Mouse (Mus musculus) cerebellum, postnatal 14 days (tissue): ENCODE measurements around the gene Wfdc16.

Source experiments
- DNase-seq, 2 experiments: peaks; one replicate each; pipeline ENCODE4 v3.0.0; 2021; ENCODE audit warnings: mixed read lengths in 2 of 2

The Wfdc16 gene

GRCm38 (mm10) chr2:164638696-164639095, at the start of gene Wfdc16:
Gene Wfdc16, minus strand, starts transcription at chr2:164638796.
- no peak for DNase-seq

DNA sequence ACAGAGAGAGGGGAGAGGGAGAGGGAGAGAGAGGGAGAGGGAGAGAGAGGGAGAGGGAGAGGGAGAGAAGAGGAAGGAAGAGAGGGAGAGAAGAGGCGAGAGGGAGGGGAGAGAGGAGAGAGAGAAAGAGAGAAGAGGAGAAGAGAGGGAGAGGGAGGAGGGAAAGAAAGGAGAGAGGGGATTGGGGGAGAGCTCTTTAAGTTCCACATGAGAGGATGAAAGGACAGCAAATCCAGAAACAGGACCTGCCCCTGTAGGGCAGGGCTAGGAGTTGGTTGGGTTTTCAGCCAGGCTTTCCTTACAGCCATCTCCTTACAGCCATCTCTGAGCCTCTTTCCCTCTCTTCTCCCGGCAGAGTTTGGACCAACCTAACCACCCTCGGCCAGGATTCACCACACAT, 46.2 kb upstream of the Wfdc16 start, which contains the start of gene Wfdc13:
Gene Wfdc13 (plus strand): TSS at position 301 of the 400 bp plus-strand sequence.
- DNase-seq: no peak

GRCm38 (mm10) chr2:164679906-164680305, 41.3 kb upstream of the Wfdc16 start:
- DNase-seq: no peak

- DNase-seq: peak; percentile 74 to 87
Measured at GRCm38 (mm10) chr2:164678848-164679625, 40.4 kb upstream of the Wfdc16 start.

DNA sequence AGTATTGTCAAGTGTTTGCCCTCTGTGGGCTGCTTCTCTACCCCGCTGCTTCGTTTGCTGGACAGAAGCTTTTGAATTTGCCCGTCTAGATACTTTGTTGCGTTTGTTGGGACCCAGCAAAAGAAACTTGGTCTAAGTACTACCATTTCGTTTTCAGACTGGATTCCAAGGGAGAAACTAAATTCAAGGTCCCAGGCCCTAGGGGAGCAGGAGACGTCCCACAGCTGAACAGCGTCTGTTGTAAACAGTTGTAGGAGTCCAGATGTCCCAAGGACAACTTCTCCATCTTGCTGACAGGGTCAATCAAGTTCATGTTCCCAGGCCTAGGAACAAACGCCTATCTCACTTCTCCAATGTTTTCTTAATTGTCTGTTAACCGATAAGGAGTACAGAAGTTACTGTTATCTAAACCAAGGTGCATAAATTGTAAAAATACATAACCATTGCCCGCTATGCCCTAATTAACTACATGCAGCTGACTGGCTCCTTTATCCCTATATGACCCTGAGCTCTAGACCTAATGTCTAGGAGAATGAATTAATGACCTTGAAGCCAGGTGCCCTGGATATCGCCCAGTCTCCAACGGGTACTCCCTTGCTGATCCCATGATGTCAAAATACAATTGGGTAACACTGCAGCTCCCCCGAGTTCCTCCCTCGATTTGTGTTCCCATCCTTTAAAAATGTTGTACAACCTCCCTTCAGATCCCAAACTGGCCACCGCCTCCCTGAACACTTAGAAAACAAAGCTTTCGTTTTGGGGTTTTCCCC, 38.5 kb upstream of the Wfdc16 start:
- DNase-seq: no peak

DNA sequence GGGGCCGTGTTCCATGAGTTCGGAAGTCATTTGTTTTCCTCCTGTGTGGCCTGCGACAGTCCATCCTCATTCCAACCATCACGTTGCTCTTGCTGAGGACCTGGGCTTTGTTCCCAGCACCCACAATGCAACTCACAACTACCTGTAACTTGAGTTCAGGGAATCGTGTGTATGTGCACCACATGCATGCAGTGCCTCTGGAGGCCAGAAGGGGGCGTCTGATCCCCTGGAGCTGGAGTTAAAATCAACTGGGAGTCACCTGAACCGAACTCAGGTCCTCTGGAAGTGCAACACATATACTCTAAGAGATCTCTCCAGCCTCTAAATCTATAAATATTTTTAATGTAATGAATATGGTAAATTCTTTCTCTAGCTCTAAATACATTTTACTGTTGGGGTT, 37.5 kb upstream of the Wfdc16 start:
- no peak for DNase-seq

DNA sequence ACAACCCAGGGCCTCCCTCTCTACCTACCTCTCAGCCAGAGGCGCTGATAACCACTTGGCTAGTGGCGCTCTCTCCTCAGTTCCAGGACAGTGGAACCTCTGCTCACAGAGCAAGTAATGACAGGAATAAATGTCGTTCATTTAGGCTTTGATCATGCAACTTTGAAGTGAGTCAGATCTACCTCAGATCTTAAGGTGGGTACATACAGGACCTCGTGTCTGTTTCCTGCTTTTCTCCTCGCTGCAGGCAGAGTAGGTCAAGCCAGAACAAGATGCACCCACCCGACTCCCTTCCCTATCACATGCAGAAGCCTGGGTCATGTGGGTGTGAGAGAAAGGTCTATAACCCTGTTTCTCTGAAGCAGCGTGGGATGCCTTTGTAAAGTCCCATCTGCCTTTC, 35.4 kb upstream of the Wfdc16 start, which contains the start of gene Wfdc11:
Gene Wfdc11 (minus strand): TSS at position 101 of the 400 bp plus-strand sequence.
- DNase-seq: no peak

- no peak for DNase-seq
Measured at GRCm38 (mm10) chr2:164670938-164671337, 32.3 kb upstream of the Wfdc16 start.

GRCm38 (mm10) chr2:164670261-164670660, 31.7 kb upstream of the Wfdc16 start:
- no peak for DNase-seq

GRCm38 (mm10) chr2:164664851-164665250, 26.3 kb upstream of the Wfdc16 start:
- DNase-seq: no peak

- no peak for DNase-seq
Measured at GRCm38 (mm10) chr2:164656483-164656882, 17.9 kb upstream of the Wfdc16 start, which contains the start of gene Wfdc9. Gene Wfdc9, minus strand, starts transcription at chr2:164656583.

DNA sequence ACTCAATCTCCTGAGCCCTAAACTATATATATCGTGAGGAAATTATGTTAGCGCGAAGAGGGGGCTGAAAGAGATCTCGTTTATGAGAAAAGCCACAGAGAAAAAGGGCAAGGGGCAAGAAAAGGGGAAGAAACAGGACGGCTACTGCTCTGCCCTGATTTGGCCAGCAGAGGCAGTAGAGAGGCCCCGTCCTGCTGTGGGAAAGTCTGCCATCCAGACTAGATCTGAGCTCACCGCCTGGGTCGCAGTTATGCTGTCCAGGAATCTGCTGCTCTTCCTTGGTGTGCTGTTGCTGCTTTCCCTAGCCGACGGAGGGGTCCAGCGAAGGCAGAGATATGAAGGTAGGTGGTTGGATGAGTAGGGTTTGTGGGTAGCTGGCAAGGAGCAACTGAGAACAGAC, 17.3 kb upstream of the Wfdc16 start, which contains the start of gene Wfdc10:
Gene Wfdc10 (plus strand): TSS at position 189 of the 400 bp plus-strand sequence.
- peak; percentile 60 to 74 for DNase-seq

GRCm38 (mm10) chr2:164641881-164642673, 3.5 kb upstream of the Wfdc16 start:
- peak in 1 of 2 experiments; percentile 15 for DNase-seq

DNA sequence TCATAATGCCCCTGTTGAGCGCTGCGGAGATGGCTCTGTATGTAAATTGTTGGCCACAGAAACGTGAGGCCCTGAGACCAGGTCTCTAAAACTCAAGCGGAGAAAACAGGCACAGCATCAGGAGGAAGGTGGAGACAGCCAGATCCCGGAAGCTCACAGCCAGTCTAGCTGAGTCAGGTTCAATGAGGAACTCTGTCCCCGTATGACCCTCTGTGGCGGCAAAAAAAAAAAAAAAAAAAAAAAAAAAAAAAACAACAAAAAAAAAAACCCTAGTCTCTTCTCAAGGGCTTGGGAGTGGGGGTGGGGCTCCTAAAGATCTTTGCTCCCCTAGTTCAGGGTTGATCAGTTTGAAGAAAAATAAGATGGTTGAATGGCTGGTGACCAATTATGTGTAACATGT, 2.5 kb upstream of the Wfdc16 start:
- no peak for DNase-seq

- DNase-seq: no peak
Measured at GRCm38 (mm10) chr2:164635266-164635665, 3.3 kb downstream of the Wfdc16 start.

- no peak for DNase-seq
Measured at GRCm38 (mm10) chr2:164621775-164622174, 16.8 kb downstream of the Wfdc16 start.

- no peak for DNase-seq
Measured at GRCm38 (mm10) chr2:164619050-164619449, 19.5 kb downstream of the Wfdc16 start.

- DNase-seq: no peak
Measured at GRCm38 (mm10) chr2:164615386-164615785, 23.2 kb downstream of the Wfdc16 start.

- peak; percentile 16 to 35 for DNase-seq
Measured at GRCm38 (mm10) chr2:164613471-164613870, 25.1 kb downstream of the Wfdc16 start, which contains the start of the genes Wfdc6b and Wfdc8. Gene Wfdc6b, plus strand, starts transcription at chr2:164613522. Gene Wfdc8, minus strand, starts transcription at chr2:164613626.

- DNase-seq: no peak
Measured at GRCm38 (mm10) chr2:164608781-164609180, 29.8 kb downstream of the Wfdc16 start.

- DNase-seq: no peak
Measured at GRCm38 (mm10) chr2:164604411-164604810, 34.2 kb downstream of the Wfdc16 start.

- DNase-seq: no peak
Measured at GRCm38 (mm10) chr2:164603482-164603881, 35.1 kb downstream of the Wfdc16 start.

DNA sequence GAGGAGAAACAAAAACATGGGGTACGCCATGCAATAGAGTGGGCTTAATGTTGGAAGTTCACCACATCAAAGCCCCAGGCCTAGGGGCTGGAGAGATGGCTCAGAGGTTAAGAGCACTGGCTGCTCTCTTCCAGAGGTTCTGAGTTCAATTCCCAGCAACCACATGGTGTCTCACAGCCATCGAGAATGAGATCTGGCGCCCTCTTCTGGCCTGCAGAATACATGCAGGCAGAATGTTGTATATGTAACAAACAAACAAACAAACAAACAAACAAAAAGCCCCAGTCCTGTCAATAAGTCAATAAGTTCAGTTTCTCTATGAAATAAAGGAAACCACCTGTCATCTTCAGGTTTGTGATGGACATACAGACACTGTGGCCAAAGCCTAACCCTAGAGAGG, 38.4 kb downstream of the Wfdc16 start:
- DNase-seq: no peak
